23 mouse cellular contexts compared by ENCODE assay signal in the genomic region with DNA sequence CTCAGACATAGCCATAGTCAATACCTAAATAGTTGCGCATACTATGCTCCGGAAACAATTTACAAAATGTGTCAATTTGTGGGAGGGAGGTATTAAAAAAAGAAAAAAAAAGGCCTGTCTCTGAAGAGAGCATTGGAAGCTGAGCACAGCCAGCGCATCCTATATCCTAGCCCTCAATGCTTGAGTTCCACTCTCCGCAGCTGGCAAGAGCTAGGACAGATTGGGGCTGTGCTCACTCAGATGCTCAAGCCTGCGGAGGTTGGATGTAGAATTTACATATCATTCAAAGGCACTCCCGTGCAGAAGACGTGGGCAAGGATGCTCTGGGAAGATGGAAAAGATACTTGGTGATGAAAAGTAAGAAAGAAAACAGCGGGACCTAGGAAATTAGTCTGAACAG. TPM values are rescaled to one million over a fixed set of nuclear protein-coding genes. Genes with fewer than 3 reads are reported as not detected.
DNase-seq lines count a peak whose midpoint lies in the region; ATAC-seq and TF ChIP-seq lines count a peak whose summit lies in the region.
"Had no signal": no experiment of that assay in that cellular context is flagged by ENCODE, and none has a peak within 500 bp of the region (broad histone marks: within the 10 kb centered on the region; RNA-seq: fewer than 3 reads in every experiment).

No protein-coding gene starts in this region.

- H3K36me3 ChIP-seq in forebrain, embryonic 11.5 days (ENCODE audit: control insufficient read depth, insufficient read depth, low read length) = no peaks in the 10 kb centered on the region
- no peaks in the 10 kb centered on the region for H3K36me3 ChIP-seq in forebrain, embryonic 12.5 days (replicated peaks)
- H3K36me3 ChIP-seq in heart, embryonic 14.5 days (ENCODE audit: control insufficient read depth, insufficient read depth, low read length) = no peaks in the 10 kb centered on the region
- no peaks in the 10 kb centered on the region for H3K36me3 ChIP-seq in heart, embryonic 12.5 days
- H3K36me3 ChIP-seq in intestine, postnatal 0 days (ENCODE audit: control insufficient read depth, insufficient read depth) = no peaks in the 10 kb centered on the region
- H3K36me3 ChIP-seq: embryonic facial prominence, embryonic 10.5 days; embryonic facial prominence, embryonic 12.5 days; forebrain, embryonic 15.5 days had no signal

- no peak for TF ChIP-seq CTCF in intestine, postnatal 0 days (IDR thresholded peaks at IDR 0.05; ENCODE audit: low read depth)

- H3K4me1 ChIP-seq in forebrain, embryonic 11.5 days (replicated peaks; ENCODE audit: control insufficient read depth, insufficient read depth, low read length) = no peaks in the 10 kb centered on the region
- no peaks in the 10 kb centered on the region for H3K4me1 ChIP-seq in forebrain, embryonic 12.5 days
- H3K4me1 ChIP-seq in heart, embryonic 14.5 days (ENCODE audit: control insufficient read depth in 2 of 2, insufficient read depth in 2 of 2, low read length in 2 of 2) = no peaks in the 10 kb centered on the region
- no peaks in the 10 kb centered on the region for H3K4me1 ChIP-seq in heart, embryonic 12.5 days (replicated peaks)
- H3K4me1 ChIP-seq in intestine, postnatal 0 days (replicated peaks; ENCODE audit: control insufficient read depth, insufficient read depth, low read length) = no peaks in the 10 kb centered on the region
- H3K4me1 ChIP-seq: embryonic facial prominence, embryonic 10.5 days; embryonic facial prominence, embryonic 12.5 days; forebrain, embryonic 13.5 days; forebrain, embryonic 15.5 days had no signal

- H3K27me3 ChIP-seq in forebrain, embryonic 11.5 days (ENCODE audit: control insufficient read depth, insufficient read depth, low read length) = no peaks in the 10 kb centered on the region
- no peaks in the 10 kb centered on the region for H3K27me3 ChIP-seq in forebrain, embryonic 12.5 days
- no peaks in the 10 kb centered on the region for H3K27me3 ChIP-seq in heart, embryonic 14.5 days (ENCODE audit: control insufficient read depth, insufficient read depth, low read length)
- no peaks in the 10 kb centered on the region for H3K27me3 ChIP-seq in heart, embryonic 12.5 days (replicated peaks)
- no peaks in the 10 kb centered on the region for H3K27me3 ChIP-seq in intestine, postnatal 0 days (replicated peaks; ENCODE audit: control insufficient read depth, insufficient read depth, low read length)
- H3K27me3 ChIP-seq: CH12.LX; embryonic facial prominence, embryonic 12.5 days; forebrain, embryonic 13.5 days; forebrain, embryonic 15.5 days had no signal

- peak; percentile 23 for DNase-seq in forebrain, embryonic 11.5 days (ENCODE audit: low spot score)
- peak; percentile 17 for DNase-seq in testis, postnatal 10 days (ENCODE audit: low spot score)
- DNase-seq in testis, postnatal 14 days (ENCODE audit: low spot score) = no peak
- DNase-seq: adrenal gland, adult 2 months; adrenal gland, postnatal 10 days; adrenal gland, postnatal 25 days; B cell, adult 2 months; cerebellum, adult 11-12 months; cerebellum, adult 2 months; cerebellum, adult 9-10 months; cerebellum, postnatal 10 days; cerebellum, postnatal 25 days; forebrain, postnatal 0 days had no signal

- H3K27ac ChIP-seq in forebrain, embryonic 11.5 days (ENCODE audit: low read depth, low read length) = no peak overlapping the region
- no peak overlapping the region for H3K27ac ChIP-seq in forebrain, embryonic 12.5 days
- H3K27ac ChIP-seq in heart, embryonic 14.5 days (replicated peaks in 1 of 2; ENCODE audit: control insufficient read depth in 1 of 2, insufficient read depth in 1 of 2, low read depth in 2 of 2, low read length in 2 of 2) = no peak overlapping the region
- H3K27ac ChIP-seq in heart, embryonic 12.5 days (ENCODE audit: poor library complexity, severe bottlenecking) = no peak overlapping the region
- no peak overlapping the region for H3K27ac ChIP-seq in intestine, postnatal 0 days (ENCODE audit: low read depth, low read length)
- H3K27ac ChIP-seq: embryonic facial prominence, embryonic 10.5 days; embryonic facial prominence, embryonic 12.5 days; forebrain, embryonic 13.5 days; forebrain, embryonic 15.5 days had no signal

- no peak for ATAC-seq in forebrain, embryonic 11.5 days (replicated peaks; ENCODE audit: low FRiP score)
- ATAC-seq in forebrain, embryonic 12.5 days (ENCODE audit: low FRiP score) = no peak
- peak; percentile 56; the same call in 1 of the 2 replicates for ATAC-seq in heart, embryonic 14.5 days (ENCODE audit: insufficient number of reproducible peaks, insufficient read depth, low FRiP score, low read depth)
- ATAC-seq in heart, embryonic 12.5 days (ENCODE audit: insufficient number of reproducible peaks, low FRiP score) = no peak
- no peak for ATAC-seq in intestine, postnatal 0 days
- ATAC-seq: CD4-positive, CD25-positive, alpha-beta regulatory T cell, adult 4 months; forebrain, embryonic 13.5 days; forebrain, embryonic 15.5 days; forebrain, postnatal 0 days had no signal

- H3K4me3 ChIP-seq in forebrain, embryonic 11.5 days (ENCODE audit: low read depth, low read length) = no peak overlapping the region
- no peak overlapping the region for H3K4me3 ChIP-seq in forebrain, embryonic 12.5 days (replicated peaks)
- H3K4me3 ChIP-seq in heart, embryonic 14.5 days (ENCODE audit: control insufficient read depth in 1 of 2, insufficient read depth in 1 of 2, low read depth in 1 of 2, low read length in 2 of 2) = no peak overlapping the region
- no peak overlapping the region for H3K4me3 ChIP-seq in heart, embryonic 12.5 days
- no peak overlapping the region for H3K4me3 ChIP-seq in intestine, postnatal 0 days (ENCODE audit: low read depth, low read length)
- H3K4me3 ChIP-seq: embryonic facial prominence, embryonic 10.5 days; embryonic facial prominence, embryonic 12.5 days; forebrain, embryonic 13.5 days; forebrain, embryonic 15.5 days had no signal

- H3K4me2 ChIP-seq in forebrain, embryonic 11.5 days (ENCODE audit: low read depth, low read length, severe bottlenecking) = no peak overlapping the region
- no peak overlapping the region for H3K4me2 ChIP-seq in forebrain, embryonic 12.5 days
- no peak overlapping the region for H3K4me2 ChIP-seq in heart, embryonic 14.5 days (ENCODE audit: low read length)
- H3K4me2 ChIP-seq in heart, embryonic 12.5 days = no peak overlapping the region
- H3K4me2 ChIP-seq in intestine, postnatal 0 days (replicated peaks; ENCODE audit: low read depth) = no peak overlapping the region
- H3K4me2 ChIP-seq: embryonic facial prominence, embryonic 12.5 days; forebrain, embryonic 13.5 days; forebrain, embryonic 15.5 days had no signal

- no peak overlapping the region for H3K9ac ChIP-seq in forebrain, embryonic 11.5 days (ENCODE audit: low read length)
- no peak overlapping the region for H3K9ac ChIP-seq in forebrain, embryonic 12.5 days
- no peak overlapping the region for H3K9ac ChIP-seq in heart, embryonic 14.5 days (ENCODE audit: low read length)
- H3K9ac ChIP-seq in heart, embryonic 12.5 days = no peak overlapping the region
- H3K9ac ChIP-seq in intestine, postnatal 0 days (ENCODE audit: low read depth, low read length) = no peak overlapping the region
- H3K9ac ChIP-seq: embryonic facial prominence, embryonic 12.5 days; forebrain, embryonic 13.5 days; forebrain, embryonic 15.5 days; forebrain, postnatal 0 days had no signal

- no peaks in the 10 kb centered on the region for H3K9me3 ChIP-seq in forebrain, embryonic 11.5 days (ENCODE audit: control insufficient read depth, low read length)
- no peaks in the 10 kb centered on the region for H3K9me3 ChIP-seq in forebrain, embryonic 12.5 days
- no peaks in the 10 kb centered on the region for H3K9me3 ChIP-seq in heart, embryonic 14.5 days (ENCODE audit: control insufficient read depth, low read length)
- no peaks in the 10 kb centered on the region for H3K9me3 ChIP-seq in heart, embryonic 12.5 days (replicated peaks)
- H3K9me3 ChIP-seq in intestine, postnatal 0 days (ENCODE audit: control insufficient read depth) = no peaks in the 10 kb centered on the region
- H3K9me3 ChIP-seq: embryonic facial prominence, embryonic 10.5 days; embryonic facial prominence, embryonic 12.5 days; forebrain, embryonic 13.5 days; forebrain, embryonic 15.5 days had no signal

- 96% methylated on average over 8 of the region's 8 CpGs for WGBS in forebrain, embryonic 11.5 days
- 92% methylated on average over 8 of the region's 8 CpGs for WGBS in forebrain, embryonic 12.5 days
- 90% methylated on average over 8 of the region's 8 CpGs for WGBS in heart, embryonic 14.5 days
- 83% methylated on average over 8 of the region's 8 CpGs for WGBS in heart, embryonic 12.5 days
- WGBS in intestine, postnatal 0 days = 90% methylated on average over 8 of the region's 8 CpGs

RNA-seq across cellular contexts. Expression of gene Cdkn3, which starts 14.9 kb away (rescaled TPM):
- polyA plus RNA-seq in forebrain, embryonic 11.5 days (2014; fragmentation: Nextera tagmentation; extraction: Ambion mirVana) = 51.8 and 55.5 TPM in 2 replicates
- polyA plus RNA-seq in forebrain, embryonic 12.5 days (2016; fragmentation: Nextera tagmentation; extraction: Ambion mirVana) = 37.0 and 45.9 TPM in 2 replicates
- polyA plus RNA-seq in heart, embryonic 14.5 days (2014; fragmentation: Nextera tagmentation; extraction: Ambion mirVana) = 50.1 and 57.5 TPM in 2 replicates
- polyA plus RNA-seq in heart, embryonic 12.5 days (2016; fragmentation: Nextera tagmentation; extraction: Ambion mirVana) = 48.8 and 51.8 TPM in 2 replicates
- polyA plus RNA-seq in intestine, postnatal 0 days (2015; fragmentation: Nextera tagmentation; extraction: Ambion mirVana) = 27.7 and 30.9 TPM in 2 replicates
- polyA plus RNA-seq: adrenal gland, adult 2 months had no signal

RNA-seq across cellular contexts. Expression of gene Cnih1, which starts 42.8 kb away (rescaled TPM):
- polyA plus RNA-seq in forebrain, embryonic 11.5 days (2014; fragmentation: Nextera tagmentation; extraction: Ambion mirVana) = 193 and 209 TPM in 2 replicates
- 176 and 181 TPM in 2 replicates for polyA plus RNA-seq in forebrain, embryonic 12.5 days (2016; fragmentation: Nextera tagmentation; extraction: Ambion mirVana)
- 164 and 174 TPM in 2 replicates for polyA plus RNA-seq in heart, embryonic 14.5 days (2014; fragmentation: Nextera tagmentation; extraction: Ambion mirVana)
- 175 and 179 TPM in 2 replicates for polyA plus RNA-seq in heart, embryonic 12.5 days (2016; fragmentation: Nextera tagmentation; extraction: Ambion mirVana)
- polyA plus RNA-seq in intestine, postnatal 0 days (2015; fragmentation: Nextera tagmentation; extraction: Ambion mirVana) = 151 and 153 TPM in 2 replicates
